Mouse (Mus musculus) ES-E14 (cell line): ENCODE results near the gene Gabbr2.

Source experiments
- HCFC1 ChIP-seq: IDR thresholded peaks from 2 replicates; pipeline ENCODE4 v1.6.1; 2012; ENCODE audit warnings: low read length, inconsistent platforms, borderline replicate concordance; ENCODE audit not compliant: insufficient read depth
- ZNF384 ChIP-seq: IDR thresholded peaks from 2 replicates; pipeline ENCODE4 v1.6.1; 2012; ENCODE audit warnings: low read depth, low read length, inconsistent platforms

DNA sequence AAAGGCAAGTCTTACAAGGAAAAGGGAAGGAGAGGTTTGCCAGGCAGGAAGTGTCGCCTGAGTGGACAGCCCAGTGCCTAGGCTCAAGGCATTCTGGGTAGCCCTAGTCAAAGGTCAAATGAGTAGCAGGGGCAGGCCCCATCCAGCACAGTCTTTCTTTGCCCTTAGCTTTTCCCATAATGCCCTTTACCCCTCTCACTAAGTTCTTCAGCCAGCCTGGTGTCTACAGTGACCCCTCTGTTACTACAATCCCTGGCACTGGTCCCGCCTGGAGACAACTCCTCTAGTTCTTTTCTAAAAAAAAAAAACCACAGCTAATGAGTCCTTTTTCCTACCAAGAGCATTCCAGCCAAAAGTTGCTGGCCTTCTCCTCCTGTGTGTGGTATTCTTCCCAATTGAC lies 122.3 kb downstream of the Gabbr2 start:
- no peak for TF ChIP-seq HCFC1
- TF ChIP-seq ZNF384 = no peak
